Mouse (Mus musculus) megakaryocyte, embryonic 14.5 days (primary cell): ENCODE measurements around the gene Cd2ap.

Experiments used
- FLI1 ChIP-seq: IDR thresholded peaks from 2 replicates; pipeline ENCODE4 v1.6.1; 2012; ENCODE audit warnings: low read length, inconsistent platforms, mixed read lengths
- GATA1 ChIP-seq: IDR thresholded peaks from 3 replicates; pipeline ENCODE4 v1.6.1; 2012; ENCODE audit warnings: mixed read lengths, low read length, inconsistent platforms, borderline replicate concordance

DNA sequence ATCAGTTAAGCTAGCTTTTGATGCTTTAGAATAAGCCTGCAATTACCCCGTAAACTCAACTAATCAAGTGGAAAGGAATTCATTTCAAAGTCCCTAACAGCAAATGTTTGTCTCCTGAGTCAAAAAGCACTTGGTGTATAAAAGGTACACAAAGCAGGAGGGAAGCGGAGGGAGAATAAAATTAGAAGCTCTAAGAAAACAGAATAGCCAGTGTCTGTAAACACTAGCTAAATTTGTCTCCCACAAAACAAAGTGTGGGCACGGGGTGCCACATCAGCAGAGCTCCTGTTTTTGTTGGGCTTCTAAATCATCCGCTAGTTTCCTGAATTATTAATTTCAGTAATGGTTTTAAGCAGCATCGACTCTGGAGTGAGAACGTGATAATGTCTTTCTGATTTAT lies 1.4 kb downstream of the Cd2ap start:
- TF ChIP-seq GATA1 = no peak
- TF ChIP-seq FLI1 = no peak
